Comparison of ENCODE assay signal across 9 mouse cellular contexts in the genomic region with DNA sequence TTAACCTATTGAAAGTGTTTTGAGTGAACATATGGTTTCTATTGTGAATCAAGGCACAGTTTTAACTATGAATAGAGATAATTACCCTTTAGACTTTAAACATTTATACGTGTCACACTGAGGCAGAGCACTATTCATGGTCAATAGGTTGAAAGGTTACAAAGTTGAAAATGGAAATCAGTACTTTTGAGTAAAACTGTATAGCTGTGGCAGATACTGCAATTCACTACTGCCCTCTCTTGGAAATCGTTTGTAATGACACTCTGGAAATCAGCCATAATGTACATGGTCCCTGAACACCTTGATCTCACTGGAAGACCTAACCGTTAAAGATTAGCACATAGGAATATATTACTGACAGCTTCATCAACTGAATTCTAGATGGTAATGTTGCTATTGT.
DNase-seq lines count a peak whose midpoint lies in the region; ATAC-seq and TF ChIP-seq lines count a peak whose summit lies in the region.
"Had no signal": no experiment of that assay in that cellular context is flagged by ENCODE, and none has a peak within 500 bp of the region (broad histone marks: within the 10 kb centered on the region; RNA-seq: fewer than 3 reads in every experiment).

No protein-coding gene starts in this region.

- H3K9ac ChIP-seq in midbrain, embryonic 11.5 days (ENCODE audit: low read length), result no peak overlapping the region
- no peak overlapping the region for H3K9ac ChIP-seq in forebrain, embryonic 14.5 days (ENCODE audit: low read length)
- H3K9ac ChIP-seq: limb, embryonic 13.5 days had no signal

- H3K4me1 ChIP-seq in midbrain, embryonic 11.5 days (ENCODE audit: control insufficient read depth, insufficient read depth, low read length), result no peaks in the 10 kb centered on the region
- H3K4me1 ChIP-seq in midbrain, embryonic 10.5 days, result no peaks in the 10 kb centered on the region
- H3K4me1 ChIP-seq in forebrain, embryonic 14.5 days (ENCODE audit: control insufficient read depth, insufficient read depth, low read length), result no peaks in the 10 kb centered on the region
- H3K4me1 ChIP-seq: limb, embryonic 13.5 days had no signal

- H3K27ac ChIP-seq in gastrocnemius, adult 2 months, result no peak overlapping the region
- H3K27ac ChIP-seq in midbrain, embryonic 11.5 days (ENCODE audit: low read depth, low read length), result no peak overlapping the region
- H3K27ac ChIP-seq in midbrain, embryonic 10.5 days (replicated peaks), result no peak overlapping the region
- H3K27ac ChIP-seq in forebrain, embryonic 14.5 days (ENCODE audit: low read depth, low read length), result no peak overlapping the region
- H3K27ac ChIP-seq: limb, embryonic 13.5 days had no signal

- no peak overlapping the region for H3K4me2 ChIP-seq in midbrain, embryonic 11.5 days
- no peak overlapping the region for H3K4me2 ChIP-seq in forebrain, embryonic 14.5 days (ENCODE audit: low read length)
- H3K4me2 ChIP-seq: limb, embryonic 13.5 days had no signal

- no peaks in the 10 kb centered on the region for H3K27me3 ChIP-seq in midbrain, embryonic 11.5 days (ENCODE audit: control insufficient read depth, insufficient read depth, low read length)
- H3K27me3 ChIP-seq in midbrain, embryonic 10.5 days (ENCODE audit: low read depth, poor library complexity, severe bottlenecking), result no peaks in the 10 kb centered on the region
- H3K27me3 ChIP-seq in forebrain, embryonic 14.5 days (replicated peaks; ENCODE audit: control insufficient read depth, insufficient read depth, low read length), result no peaks in the 10 kb centered on the region

- H3K9me3 ChIP-seq in midbrain, embryonic 11.5 days (ENCODE audit: control insufficient read depth, low read length), result no peaks in the 10 kb centered on the region
- no peaks in the 10 kb centered on the region for H3K9me3 ChIP-seq in midbrain, embryonic 10.5 days (replicated peaks)
- no peaks in the 10 kb centered on the region for H3K9me3 ChIP-seq in forebrain, embryonic 14.5 days (replicated peaks; ENCODE audit: control insufficient read depth, low read length)
- H3K9me3 ChIP-seq: limb, embryonic 13.5 days had no signal

- H3K36me3 ChIP-seq in midbrain, embryonic 11.5 days (ENCODE audit: control insufficient read depth, insufficient read depth, low read length), result no peaks in the 10 kb centered on the region
- H3K36me3 ChIP-seq in midbrain, embryonic 10.5 days, result no peaks in the 10 kb centered on the region
- no peaks in the 10 kb centered on the region for H3K36me3 ChIP-seq in forebrain, embryonic 14.5 days (ENCODE audit: control insufficient read depth, insufficient read depth, low read length)
- H3K36me3 ChIP-seq: limb, embryonic 13.5 days had no signal

- peak; percentile 70; the same call in 1 of the 2 replicates for ATAC-seq in midbrain, embryonic 11.5 days (ENCODE audit: low FRiP score)
- ATAC-seq in forebrain, embryonic 14.5 days, result peak; percentile 29; the same call in 1 of the 2 replicates

- WGBS in midbrain, embryonic 11.5 days, result 11% methylated on average over 3 of the region's 3 CpGs
- 22% methylated on average over 3 of the region's 3 CpGs for WGBS in midbrain, embryonic 10.5 days
- WGBS in forebrain, embryonic 14.5 days, result 16% methylated on average over 3 of the region's 3 CpGs

- intact Hi-C loops in gastrocnemius, adult 2 months (cut with DNase I), result no loop called here

- H3K4me3 ChIP-seq in gastrocnemius, adult 2 months, result no peak overlapping the region
- no peak overlapping the region for H3K4me3 ChIP-seq in midbrain, embryonic 11.5 days (ENCODE audit: low read depth, low read length)
- H3K4me3 ChIP-seq in midbrain, embryonic 10.5 days, result no peak overlapping the region
- H3K4me3 ChIP-seq in forebrain, embryonic 14.5 days (ENCODE audit: low read depth, low read length), result no peak overlapping the region
- H3K4me3 ChIP-seq: limb, embryonic 13.5 days had no signal

- no peak for DNase-seq in gastrocnemius, adult 2 months
- no peak for DNase-seq in gastrocnemius, postnatal 10 days
- DNase-seq in midbrain, embryonic 11.5 days (ENCODE audit: low spot score, missing footprints), result peak; percentile 88
- DNase-seq in midbrain, embryonic 10.5 days (ENCODE audit: low spot score), result no peak
- peak; percentile 77 for DNase-seq in forebrain, embryonic 14.5 days (ENCODE audit: low spot score)
- peak; percentile 3 for DNase-seq in retina, postnatal 7 days (ENCODE audit: low read depth, low spot score)
- DNase-seq in urinary bladder, postnatal 36 days (ENCODE audit: low spot score in 2 of 2), result no peak
- DNase-seq in thymus, postnatal 0 days (ENCODE audit: low spot score), result no peak

- TF ChIP-seq CTCF in gastrocnemius, adult 2 months (IDR thresholded peaks at IDR 0.05), result peak; percentile 55

Comparison
In these comparisons a context has a peak if more than half of its experiments do, and no peak if none do; other contexts are left out.
1. DNase-seq: peak in midbrain, embryonic 11.5 days (single experiment), forebrain, embryonic 14.5 days (single experiment) and retina, postnatal 7 days (single experiment); none in gastrocnemius, adult 2 months (single experiment), gastrocnemius, postnatal 10 days (single experiment), midbrain, embryonic 10.5 days (single experiment), urinary bladder, postnatal 36 days (0 of 2) and thymus, postnatal 0 days (single experiment).